Mouse (Mus musculus) hindbrain, postnatal 0 days (tissue): ENCODE measurements at regions not wholly inside any gene's neighbourhood (a gene's known extent, or its start where the extent isn't known, plus 50 kb on each side); places are given as distances from the start of the nearest gene placed in this dataset.

Experiments used
- ATAC-seq: fragments of 200-750 bp; cut with Nextera tagmentation; 2 replicates; pipeline ENCODE4 v1.8.0; 2017; ENCODE audit warnings: mild to moderate bottlenecking, moderate TSS enrichment, moderate library complexity
- DNase-seq: peaks from one replicate; pipeline ENCODE4 v3.0.0-alpha.2; 2015; ENCODE audit warnings: low spot score
- H3K27ac ChIP-seq: fragments of 300-500 bp; sonication (generic); 2 replicates; pipeline ENCODE4 v1.5.1; 2014; ENCODE audit warnings: mild to moderate bottlenecking
- H3K27me3 ChIP-seq: fragments of 300-500 bp; sonication (generic); 2 replicates; pipeline ENCODE4 v1.6.1; 2014; ENCODE audit warnings: low read length, mixed read lengths; ENCODE audit not compliant: insufficient read depth
- H3K36me3 ChIP-seq: fragments of 300-500 bp; sonication (generic); 2 replicates; pipeline ENCODE4 v1.6.1; 2014; ENCODE audit warnings: low read length, mixed read lengths; ENCODE audit not compliant: insufficient read depth
- H3K4me1 ChIP-seq: fragments of 300-500 bp; sonication (generic); 2 replicates; pipeline ENCODE4 v1.6.1; 2014; ENCODE audit warnings: antibody characterized with exemption, low read length, mixed read lengths; ENCODE audit not compliant: insufficient read depth
- H3K4me2 ChIP-seq: fragments of 300-500 bp; sonication (generic); 2 replicates; pipeline ENCODE4 v1.6.1; 2014; ENCODE audit warnings: low read depth, mild to moderate bottlenecking, low read length, moderate library complexity, mixed read lengths
- H3K4me3 ChIP-seq: fragments of 300-500 bp; sonication (generic); 2 replicates; pipeline ENCODE4 v1.5.1; 2014; ENCODE audit warnings: low read length
- H3K9ac ChIP-seq: fragments of 300-500 bp; sonication (generic); replicated peaks from 2 replicates; pipeline ENCODE4 v1.6.1; 2014; ENCODE audit warnings: mild to moderate bottlenecking, low read length, moderate library complexity, mixed read lengths
- H3K9me3 ChIP-seq: fragments of 300-500 bp; sonication (generic); 2 replicates; pipeline ENCODE4 v1.6.1; 2016; ENCODE audit warnings: low read length, mixed read lengths
- CTCF ChIP-seq: IDR thresholded peaks from 2 replicates; pipeline ENCODE4 v1.5.1; 2016; ENCODE audit warnings: antibody characterized with exemption, control low read depth, low read depth
- WGBS: fragments of 180-500 bp; shearing (Covaris S2); extraction: QIAGEN DNeasy Blood & Tissue Kit; methylation state at CpG from one replicate; pipeline ENCODE4 v1.1.7; 2014; 5-methylcytosine and 5-hydroxymethylcytosine counted together

DNA sequence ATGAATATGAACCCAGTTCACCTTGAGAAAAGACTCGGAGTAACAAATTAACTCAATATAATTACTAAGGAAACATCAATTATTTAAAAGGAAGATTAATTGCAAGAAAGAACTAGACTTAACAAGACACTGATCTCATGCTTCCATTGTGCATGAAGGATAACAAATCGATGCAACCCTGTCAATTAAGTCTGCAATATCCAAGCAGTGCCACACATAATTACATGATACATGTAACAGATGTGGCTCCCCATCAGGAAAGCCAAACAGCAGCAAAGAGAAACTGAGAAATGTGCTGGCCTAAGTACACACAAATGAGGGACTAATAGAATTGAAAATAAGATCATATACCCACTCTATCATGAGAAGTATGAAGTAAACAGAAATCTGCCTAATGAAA, 1327.5 kb downstream of the Zfp704 start:
- Histone ChIP-seq H3K4me3 (no peak overlapping the region), H3K4me1 (no peaks in the 10 kb centered on the region), H3K9ac (no peak overlapping the region), H3K4me2 (no peak overlapping the region), H3K36me3 (no peaks in the 10 kb centered on the region), H3K27ac (no peak overlapping the region), H3K27me3 (no peaks in the 10 kb centered on the region), H3K9me3 (no peaks in the 10 kb centered on the region)
- TF ChIP-seq CTCF: no peak
- DNase-seq (no peak), ATAC-seq (no peak)
- 61% methylated on average over 2 of the region's 2 CpGs for WGBS

DNA sequence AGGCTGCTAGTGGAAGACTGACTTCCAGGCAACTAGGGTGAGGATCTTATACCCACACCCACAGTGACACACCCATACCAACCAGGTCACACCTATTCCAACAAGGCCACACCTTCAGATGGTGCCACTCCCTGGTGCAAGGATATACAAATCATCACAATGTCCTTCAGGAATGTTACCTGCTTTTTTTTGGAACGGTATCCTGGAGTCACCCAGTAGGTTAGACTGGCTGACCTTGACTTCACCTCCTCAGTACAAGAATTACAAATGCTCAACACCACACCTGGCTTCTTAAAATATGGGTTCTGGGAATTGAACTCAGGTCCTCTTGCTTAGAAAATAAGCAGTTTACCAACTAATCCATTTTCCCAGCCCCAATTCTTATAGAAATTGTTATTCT, 1333.2 kb downstream of the Zfp704 start:
- Histone ChIP-seq H3K4me1 (no peaks in the 10 kb centered on the region), H3K9ac (no peak overlapping the region), H3K27ac (no peak overlapping the region), H3K27me3 (no peaks in the 10 kb centered on the region), H3K36me3 (no peaks in the 10 kb centered on the region), H3K9me3 (no peaks in the 10 kb centered on the region), H3K4me3 (no peak overlapping the region), H3K4me2 (no peak overlapping the region)
- ATAC-seq (no peak), DNase-seq (no peak)
- 86% methylated on average over 1 of the region's 1 CpGs for WGBS
- TF ChIP-seq CTCF: no peak

DNA sequence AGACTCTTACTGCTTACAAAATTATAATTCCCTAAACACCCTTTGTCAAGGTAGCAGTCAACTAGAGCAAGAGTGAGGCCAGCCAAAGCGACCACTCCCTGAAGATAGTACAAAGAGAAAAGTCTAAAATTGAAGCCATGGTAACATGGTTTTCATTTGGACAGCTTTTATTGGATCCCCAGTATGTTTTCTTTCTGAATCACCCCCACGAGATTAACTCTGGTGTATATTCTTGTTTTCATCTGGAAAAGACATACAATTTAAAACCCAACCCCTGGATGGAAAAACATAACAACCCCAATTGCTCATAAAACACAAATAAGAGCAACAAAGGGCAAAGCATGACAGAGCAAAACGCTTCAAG, 1339.0 kb downstream of the Zfp704 start:
- Histone ChIP-seq H3K4me2 (no peak overlapping the region), H3K27me3 (no peaks in the 10 kb centered on the region), H3K9ac (no peak overlapping the region), H3K27ac (no peak overlapping the region), H3K36me3 (no peaks in the 10 kb centered on the region), H3K9me3 (no peaks in the 10 kb centered on the region), H3K4me3 (no peak overlapping the region), H3K4me1 (no peaks in the 10 kb centered on the region)
- TF ChIP-seq CTCF: no peak
- ATAC-seq (no peak), DNase-seq (no peak)
- 78% methylated on average over 3 of the region's 3 CpGs for WGBS

DNA sequence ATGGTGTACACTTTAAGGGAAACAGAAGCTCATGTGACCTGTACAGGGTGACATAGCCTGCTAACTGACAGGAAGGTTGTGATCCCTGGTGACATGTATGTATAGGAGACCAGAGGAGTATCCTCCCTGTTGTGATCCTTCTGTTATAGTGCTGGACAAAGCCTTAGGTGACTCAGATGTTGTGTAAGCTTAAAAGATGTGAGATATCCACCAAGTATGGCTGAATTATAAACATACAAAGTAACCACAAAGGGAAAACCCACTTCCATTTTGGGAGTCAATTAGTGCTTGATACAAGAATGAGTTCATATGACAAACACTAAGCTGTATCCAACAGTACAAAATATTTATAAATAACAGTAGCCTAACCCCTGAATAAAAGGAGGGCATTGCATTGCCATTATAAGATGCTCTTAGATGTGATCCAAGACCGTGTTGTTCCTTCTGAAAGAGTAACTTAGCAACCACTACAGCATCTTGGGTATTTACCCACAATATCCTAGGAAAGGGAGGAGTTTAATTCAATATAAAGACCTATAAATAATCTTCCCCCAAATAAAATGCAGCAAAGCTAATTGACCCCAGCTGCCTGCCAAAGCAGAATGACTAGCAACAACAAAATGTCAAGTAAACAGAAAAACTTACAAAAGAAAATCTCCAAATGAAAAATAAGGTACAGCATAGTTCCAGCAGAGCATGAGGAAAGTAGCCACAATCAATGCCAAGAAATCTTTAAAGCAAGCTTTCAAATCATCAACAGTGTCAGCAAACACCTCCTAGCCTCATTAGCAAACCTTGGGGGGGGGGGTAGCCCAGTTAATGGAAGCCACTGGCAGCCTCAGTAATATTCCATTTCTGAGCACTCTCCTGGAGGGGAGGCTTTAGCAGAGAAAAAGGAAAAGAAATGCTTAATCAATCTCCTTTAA, 1339.6 kb downstream of the Zfp704 start:
- no peak for TF ChIP-seq CTCF
- Histone ChIP-seq H3K4me1 (no peaks in the 10 kb centered on the region), H3K27me3 (no peaks in the 10 kb centered on the region), H3K9ac (no peak overlapping the region), H3K36me3 (no peaks in the 10 kb centered on the region), H3K9me3 (no peaks in the 10 kb centered on the region), H3K4me2 (no peak overlapping the region), H3K27ac (no peak overlapping the region), H3K4me3 (no peak overlapping the region)
- 19% methylated on average over 1 of the region's 1 CpGs for WGBS
- DNase-seq: peak; percentile 12
- 0 out of 2 replicates have a peak, but pooled peaks have one; percentile 29 for ATAC-seq

DNA sequence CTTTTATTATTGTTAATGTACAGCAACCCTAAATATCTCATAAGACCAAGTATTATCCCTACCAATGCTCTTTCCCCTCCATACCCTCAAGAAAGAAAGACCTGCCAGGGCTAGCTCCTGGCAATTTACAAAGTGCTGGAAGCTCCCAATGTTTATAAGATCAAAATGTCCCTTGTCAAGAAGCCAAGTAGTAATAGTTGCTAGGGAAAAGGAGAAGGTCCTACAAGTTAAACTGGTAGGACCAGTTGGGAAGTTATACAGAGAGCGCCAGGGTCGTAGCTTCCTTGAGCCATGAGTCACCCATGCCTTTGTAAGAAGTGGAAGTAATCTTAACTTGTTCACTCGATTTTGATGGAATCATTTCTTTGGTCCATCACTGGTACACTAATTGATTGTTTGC, 1344.1 kb downstream of the Zfp704 start:
- Histone ChIP-seq H3K9me3 (no peaks in the 10 kb centered on the region), H3K9ac (no peak overlapping the region), H3K4me3 (no peak overlapping the region), H3K4me2 (no peak overlapping the region), H3K27me3 (no peaks in the 10 kb centered on the region), H3K4me1 (no peaks in the 10 kb centered on the region), H3K27ac (no peak overlapping the region), H3K36me3 (no peaks in the 10 kb centered on the region)
- TF ChIP-seq CTCF: no peak
- WGBS: 83% methylated on average over 3 of the region's 3 CpGs
- DNase-seq: no peak
- ATAC-seq: no peak

DNA sequence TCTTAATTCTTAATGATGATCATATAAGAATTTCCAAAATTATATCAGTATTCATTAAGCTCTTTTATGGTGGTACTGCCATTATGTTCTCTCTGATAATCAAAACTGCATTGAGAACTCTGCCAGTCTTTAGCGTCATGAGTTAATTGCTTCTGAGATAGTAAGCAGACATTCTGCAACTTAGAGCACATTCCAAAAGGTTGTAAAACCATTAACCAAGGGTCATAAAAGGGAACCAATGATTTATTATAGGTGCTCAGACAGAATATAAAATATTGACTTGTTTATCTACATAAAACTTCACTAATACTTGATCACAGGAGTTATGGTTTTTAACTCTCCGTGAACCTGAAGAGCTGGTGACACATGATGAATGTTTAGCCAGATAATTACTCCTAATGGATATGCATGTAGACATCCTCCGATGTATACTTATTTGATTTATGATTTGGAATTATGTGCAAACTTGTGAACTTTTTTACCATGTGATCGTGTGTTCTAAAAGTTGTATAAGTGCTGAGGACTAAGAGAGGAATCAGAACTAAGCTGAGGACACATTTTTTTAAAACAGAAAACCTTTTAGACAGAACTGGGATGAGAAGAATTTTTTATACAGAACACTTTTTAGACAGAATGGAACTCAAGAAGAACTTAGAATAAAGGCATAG, 1345.4 kb downstream of the Zfp704 start:
- no peak for TF ChIP-seq CTCF
- no peaks in the 10 kb centered on the region for H3K9me3 ChIP-seq
- H3K4me2 ChIP-seq: no peak overlapping the region
- H3K4me3 ChIP-seq: no peak overlapping the region
- H3K36me3 ChIP-seq: no peaks in the 10 kb centered on the region
- no peak overlapping the region for H3K9ac ChIP-seq
- 89% methylated on average over 4 of the region's 4 CpGs for WGBS
- H3K4me1 ChIP-seq: no peaks in the 10 kb centered on the region
- no peak overlapping the region for H3K27ac ChIP-seq
- DNase-seq (no peak), ATAC-seq (no peak)
- no peaks in the 10 kb centered on the region for H3K27me3 ChIP-seq

DNA sequence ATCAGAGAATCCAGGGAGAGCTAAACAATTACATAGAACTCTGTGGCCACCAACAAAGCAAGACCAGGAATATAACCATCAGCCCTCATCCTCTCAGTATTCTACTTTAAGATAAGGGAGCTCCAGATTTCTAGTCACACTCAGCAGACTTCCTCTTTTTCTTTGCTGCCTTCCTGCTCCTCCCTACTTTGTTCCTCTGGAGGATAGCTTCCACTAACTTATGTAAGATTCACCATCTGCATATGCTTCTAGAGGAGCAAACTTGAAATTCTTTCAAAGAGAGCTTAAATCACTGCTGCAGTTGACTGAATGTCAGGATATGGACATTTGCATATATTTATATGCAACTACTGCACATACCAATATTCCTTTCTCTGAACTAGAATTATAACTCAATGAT, 1352.6 kb downstream of the Zfp704 start:
- DNase-seq (no peak), ATAC-seq (no peak)
- Histone ChIP-seq H3K27ac (no peak overlapping the region), H3K4me3 (no peak overlapping the region), H3K9me3 (no peaks in the 10 kb centered on the region), H3K4me1 (no peaks in the 10 kb centered on the region), H3K27me3 (no peaks in the 10 kb centered on the region), H3K9ac (no peak overlapping the region), H3K4me2 (no peak overlapping the region), H3K36me3 (no peaks in the 10 kb centered on the region)
- no peak for TF ChIP-seq CTCF
